In the genomic region with DNA sequence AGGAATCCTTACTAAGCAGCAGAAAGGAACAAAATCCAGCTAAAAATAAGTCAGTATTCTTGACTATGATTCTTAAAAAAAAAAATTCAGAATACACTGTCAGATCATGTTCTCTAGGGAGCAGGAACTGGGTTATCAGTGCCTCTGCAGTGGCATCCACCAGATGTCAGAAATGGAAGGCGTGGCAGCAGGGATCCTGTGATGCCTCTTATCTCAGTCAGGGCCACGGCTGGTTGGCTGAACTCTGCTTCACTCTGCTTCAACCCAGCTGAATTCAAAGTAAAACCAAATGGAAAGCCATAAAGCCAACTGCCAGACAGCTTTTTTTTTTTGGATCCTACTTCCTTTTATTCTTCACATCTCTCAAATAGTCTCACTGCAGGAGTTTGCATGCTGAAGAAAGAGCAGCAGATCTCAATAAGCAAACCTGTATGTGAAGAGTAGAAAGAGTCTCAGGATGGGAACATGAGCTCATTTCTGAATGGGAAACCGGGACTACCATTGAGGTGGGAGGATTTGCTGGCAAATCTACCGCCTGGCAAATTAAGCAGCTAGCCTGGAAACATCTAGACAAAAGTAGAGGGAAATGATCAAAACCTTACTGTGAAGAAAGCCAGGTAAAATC, we compare ENCODE assay signal across 31 mouse cellular contexts.
DNase-seq lines count a peak whose midpoint lies in the region; ATAC-seq and TF ChIP-seq lines count a peak whose summit lies in the region.
"Had no signal": no experiment of that assay in that cellular context is flagged by ENCODE, and none has a peak within 500 bp of the region (broad histone marks: within the 10 kb centered on the region; RNA-seq: fewer than 3 reads in every experiment).

No protein-coding gene starts in this region.

- no peaks in the 10 kb centered on the region for H3K4me1 ChIP-seq in forebrain, embryonic 14.5 days (ENCODE audit: control insufficient read depth, insufficient read depth, low read length)
- H3K4me1 ChIP-seq in forebrain, embryonic 15.5 days, result no peaks in the 10 kb centered on the region
- peaks cover 4% of the 10 kb centered on the region; the same call in 1 of the 2 replicates for H3K4me1 ChIP-seq in heart, embryonic 10.5 days
- H3K4me1 ChIP-seq in MEL (ENCODE audit: control insufficient read depth in 1 of 2, insufficient read depth in 2 of 2, low read length in 2 of 2), result no peaks in the 10 kb centered on the region; a peak in 1 of 4 replicates
- H3K4me1 ChIP-seq: forebrain, embryonic 12.5 days; hindbrain, embryonic 10.5 days; liver, embryonic 13.5 days; midbrain, embryonic 12.5 days had no signal

- no peak overlapping the region for H3K4me2 ChIP-seq in forebrain, embryonic 14.5 days (ENCODE audit: low read length)
- no peak overlapping the region for H3K4me2 ChIP-seq in forebrain, embryonic 15.5 days (replicated peaks)
- H3K4me2 ChIP-seq: forebrain, embryonic 12.5 days; heart, embryonic 15.5 days; liver, embryonic 13.5 days; midbrain, embryonic 12.5 days had no signal

- no peaks in the 10 kb centered on the region for H3K36me3 ChIP-seq in forebrain, embryonic 14.5 days (ENCODE audit: control insufficient read depth, insufficient read depth, low read length)
- H3K36me3 ChIP-seq in forebrain, embryonic 15.5 days, result no peaks in the 10 kb centered on the region
- H3K36me3 ChIP-seq in heart, embryonic 10.5 days, result no peaks in the 10 kb centered on the region
- H3K36me3 ChIP-seq in MEL (ENCODE audit: control insufficient read depth in 1 of 2, insufficient read depth in 2 of 2, low read length in 2 of 2), result no peaks in the 10 kb centered on the region; a peak in 1 of 4 replicates
- H3K36me3 ChIP-seq: forebrain, embryonic 12.5 days; heart, embryonic 15.5 days; hindbrain, embryonic 10.5 days; liver, embryonic 13.5 days; midbrain, embryonic 12.5 days had no signal

- TF ChIP-seq CTCF in MEL (IDR thresholded peaks at IDR 0.05 in 2 of 3, conservative IDR thresholded peaks at IDR 0.05 in 1 of 3; ENCODE audit: control insufficient read depth in 1 of 3, insufficient read depth in 1 of 3, low read depth in 2 of 3, low read length in 3 of 3, poor library complexity in 1 of 3, severe bottlenecking in 1 of 3), result no peak

- TF ChIP-seq RAD21 in MEL (IDR thresholded peaks at IDR 0.05; ENCODE audit: low read depth, low read length), result no peak

- peak; percentile 23 to 59; a peak in 2 of 4 replicates for TF ChIP-seq EP300 in MEL (IDR thresholded peaks at IDR 0.05; ENCODE audit: low read depth in 1 of 2, low read length in 2 of 2)

- peak; percentile 57 for ATAC-seq in forebrain, embryonic 14.5 days
- ATAC-seq in forebrain, embryonic 15.5 days (replicated peaks), result no peak
- peak; percentile 60 for ATAC-seq in megakaryocyte progenitor cell, adult 5-6 weeks (replicated peaks; ENCODE audit: poor library complexity)
- ATAC-seq in granulocyte monocyte progenitor cell, adult 5-6 weeks (replicated peaks; ENCODE audit: poor library complexity, severe bottlenecking), result no peak
- ATAC-seq: hindbrain, embryonic 16.5 days; Patski had no signal

- no peak overlapping the region for H3K27ac ChIP-seq in forebrain, embryonic 14.5 days (ENCODE audit: low read depth, low read length)
- H3K27ac ChIP-seq in forebrain, embryonic 15.5 days (replicated peaks), result no peak overlapping the region
- no peak overlapping the region for H3K27ac ChIP-seq in heart, embryonic 10.5 days
- no peak overlapping the region for H3K27ac ChIP-seq in MEL (ENCODE audit: control insufficient read depth, low read depth, low read length)
- H3K27ac ChIP-seq: forebrain, embryonic 12.5 days; heart, embryonic 15.5 days; hindbrain, embryonic 10.5 days; layer of hippocampus, adult 2 months; liver, embryonic 13.5 days; macrophage; midbrain, embryonic 12.5 days had no signal

- H3K27me3 ChIP-seq in forebrain, embryonic 14.5 days (replicated peaks; ENCODE audit: control insufficient read depth, insufficient read depth, low read length), result no peaks in the 10 kb centered on the region
- H3K27me3 ChIP-seq in forebrain, embryonic 15.5 days, result no peaks in the 10 kb centered on the region
- no peaks in the 10 kb centered on the region for H3K27me3 ChIP-seq in heart, embryonic 10.5 days (ENCODE audit: insufficient read depth, poor library complexity, severe bottlenecking)
- H3K27me3 ChIP-seq in MEL (ENCODE audit: control insufficient read depth in 1 of 2, insufficient read depth in 2 of 2, low read length in 2 of 2), result peaks cover 2 to 3% of the 10 kb centered on the region in 2 experiments; a peak in 3 of 4 replicates
- H3K27me3 ChIP-seq: CH12.LX; forebrain, embryonic 12.5 days; heart, embryonic 15.5 days; liver, embryonic 13.5 days; midbrain, embryonic 12.5 days had no signal

- peak; percentile 30 for DNase-seq in forebrain, embryonic 14.5 days (ENCODE audit: low spot score)
- DNase-seq in heart, postnatal 4 days, result peak; percentile 21
- no peak for DNase-seq in heart, embryonic 10.5 days (ENCODE audit: low spot score)
- DNase-seq in MEL (ENCODE audit: low read depth, low spot score), result peak; percentile 82
- no peak for DNase-seq in adrenal gland, postnatal 25 days
- DNase-seq: adrenal gland, postnatal 10 days; cerebellum, adult 18-20 months; cerebellum, postnatal 10 days; kidney, adult 2 months; kidney, postnatal 36 days; left cerebral cortex, postnatal 4 days; liver, embryonic 13.5 days; lung, adult 2 months; lung, postnatal 10 days; right cerebral cortex, postnatal 25 days; spleen, adult 18-20 months; thymus, adult 18-20 months; thymus, postnatal 25 days had no signal

- H3K4me3 ChIP-seq in forebrain, embryonic 14.5 days (ENCODE audit: low read depth, low read length), result no peak overlapping the region
- H3K4me3 ChIP-seq in forebrain, embryonic 15.5 days, result no peak overlapping the region
- no peak overlapping the region for H3K4me3 ChIP-seq in heart, embryonic 10.5 days
- no peak overlapping the region for H3K4me3 ChIP-seq in MEL (ENCODE audit: control insufficient read depth in 1 of 2, insufficient read depth in 1 of 2, low read depth in 2 of 2, low read length in 2 of 2)
- H3K4me3 ChIP-seq: erythroblast, embryonic 14.5 days; forebrain, embryonic 12.5 days; heart, embryonic 15.5 days; hindbrain, embryonic 10.5 days; layer of hippocampus, adult 2 months; liver, embryonic 13.5 days; midbrain, embryonic 12.5 days had no signal

- no peaks in the 10 kb centered on the region for H3K9me3 ChIP-seq in forebrain, embryonic 14.5 days (replicated peaks; ENCODE audit: control insufficient read depth, low read length)
- H3K9me3 ChIP-seq in forebrain, embryonic 15.5 days, result no peaks in the 10 kb centered on the region
- H3K9me3 ChIP-seq in heart, embryonic 10.5 days, result no peaks in the 10 kb centered on the region
- H3K9me3 ChIP-seq in MEL (replicated peaks; ENCODE audit: insufficient read depth, low read length), result no peaks in the 10 kb centered on the region
- H3K9me3 ChIP-seq: forebrain, embryonic 12.5 days; heart, embryonic 15.5 days; hindbrain, embryonic 10.5 days; liver, embryonic 13.5 days; midbrain, embryonic 12.5 days had no signal

- no peaks in the 10 kb centered on the region for H3K79me2 ChIP-seq in MEL (ENCODE audit: control insufficient read depth, insufficient read depth, low read length, poor library complexity)

- no peak for TF ChIP-seq POLR2A in MEL (IDR thresholded peaks at IDR 0.05; ENCODE audit: control insufficient read depth in 1 of 2, insufficient read depth in 1 of 2, low read depth in 1 of 2, low read length in 2 of 2, poor library complexity in 1 of 2)

- 48% methylated on average over 4 of the region's 4 CpGs for WGBS in forebrain, embryonic 14.5 days
- 46% methylated on average over 4 of the region's 4 CpGs for WGBS in forebrain, embryonic 15.5 days
- 28% methylated on average over 4 of the region's 4 CpGs for WGBS in heart, embryonic 10.5 days

- H3K9ac ChIP-seq in forebrain, embryonic 14.5 days (ENCODE audit: low read length), result no peak overlapping the region
- no peak overlapping the region for H3K9ac ChIP-seq in forebrain, embryonic 15.5 days (replicated peaks)
- H3K9ac ChIP-seq in MEL (ENCODE audit: control insufficient read depth, low read depth, low read length, poor library complexity, severe bottlenecking), result no peak overlapping the region
- H3K9ac ChIP-seq: forebrain, embryonic 12.5 days; heart, embryonic 15.5 days; liver, embryonic 13.5 days; midbrain, embryonic 12.5 days had no signal

TF ChIP-seq in MEL, 35 proteins besides CTCF, POLR2A, EP300 and RAD21:
- TF ChIP-seq ETS1 (IDR thresholded peaks at IDR 0.05; ENCODE audit: low read depth, low read length) (0 out of 2 replicates have a peak, but pooled peaks have one; percentile 35), ZNF384 (IDR thresholded peaks at IDR 0.05; ENCODE audit: low read depth, low read length) (peak; percentile 50), TAL1 (IDR thresholded peaks at IDR 0.05; ENCODE audit: low read length) (peak; percentile 35; the same call in 1 of the 2 replicates), ZKSCAN1 (IDR thresholded peaks at IDR 0.05; ENCODE audit: low read depth, low read length) (no peak), POLR2AphosphoS2 (IDR thresholded peaks at IDR 0.05; ENCODE audit: low read length) (no peak), GATA1 (IDR thresholded peaks at IDR 0.05; ENCODE audit: low read depth, low read length) (peak; percentile 87), USF2 (IDR thresholded peaks at IDR 0.05; ENCODE audit: borderline replicate concordance in 1 of 2, insufficient read depth in 1 of 2, low read depth in 1 of 2, low read length in 2 of 2) (no peak), MAZ (IDR thresholded peaks at IDR 0.05; ENCODE audit: low read depth, low read length) (no peak), RCOR1 (IDR thresholded peaks at IDR 0.05; ENCODE audit: low read depth, low read length) (peak; percentile 20; the same call in 1 of the 2 replicates), USF1 (IDR thresholded peaks at IDR 0.05; ENCODE audit: low read depth, low read length) (no peak), ZC3H11A (IDR thresholded peaks at IDR 0.05; ENCODE audit: low read depth, low read length) (no peak)

Comparison
In these comparisons a context has a peak if more than half of its experiments do, and no peak if none do; other contexts are left out.
1. ATAC-seq: peak in forebrain, embryonic 14.5 days (single experiment) and megakaryocyte progenitor cell, adult 5-6 weeks (single experiment); none in forebrain, embryonic 15.5 days (single experiment) and granulocyte monocyte progenitor cell, adult 5-6 weeks (single experiment).
2. DNase-seq: peak in forebrain, embryonic 14.5 days (single experiment), heart, postnatal 4 days (single experiment) and MEL (single experiment); none in heart, embryonic 10.5 days (single experiment) and adrenal gland, postnatal 25 days (single experiment).